Mouse (Mus musculus) frontal cortex, postnatal 36 days (tissue): ENCODE results near the gene Nceh1.
"Not testable (repeated sequence)": the region's sequence is repeated elsewhere in the genome, so short reads cannot be mapped to it uniquely, and the experiment has no call there.

ENCODE experiments used
- DNase-seq, 2 experiments: peaks; one replicate each; pipeline ENCODE4 v3.0.0; 2022; ENCODE audit warnings: low spot score in 2 of 2

Gene Nceh1

DNA sequence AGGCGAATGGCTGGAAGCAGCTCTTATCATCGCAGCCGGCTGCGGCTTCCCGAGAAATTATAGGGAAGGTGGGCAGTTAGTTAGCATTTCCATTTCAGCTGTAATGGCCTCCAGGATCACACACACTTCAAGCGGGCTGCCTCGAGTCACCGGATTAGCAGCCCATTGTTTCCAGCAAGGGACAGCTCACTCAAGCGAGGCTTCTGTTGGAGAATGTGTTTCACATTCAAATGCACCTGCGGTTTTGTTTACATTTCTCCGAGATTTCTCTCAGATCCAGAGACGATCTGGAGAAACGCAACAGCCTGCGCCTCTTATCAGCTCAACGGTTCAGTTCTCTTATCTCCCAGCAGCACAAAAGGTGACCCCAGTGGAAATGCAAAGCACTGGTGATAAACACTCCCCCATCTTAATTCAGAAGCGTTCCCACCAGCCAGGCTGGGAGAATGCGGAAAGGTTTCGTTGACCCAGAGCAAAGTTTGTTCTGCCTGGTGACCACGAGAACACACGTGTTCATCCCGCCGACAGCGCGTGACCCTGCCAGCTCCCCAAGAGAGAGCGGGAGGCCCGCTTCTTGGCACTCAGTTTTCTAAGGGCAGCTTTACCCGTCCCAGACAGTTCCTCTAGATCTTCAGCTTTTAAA is 100.4 kb downstream of the Nceh1 start:
- peak in 1 of 2 experiments; percentile 8 for DNase-seq

DNA sequence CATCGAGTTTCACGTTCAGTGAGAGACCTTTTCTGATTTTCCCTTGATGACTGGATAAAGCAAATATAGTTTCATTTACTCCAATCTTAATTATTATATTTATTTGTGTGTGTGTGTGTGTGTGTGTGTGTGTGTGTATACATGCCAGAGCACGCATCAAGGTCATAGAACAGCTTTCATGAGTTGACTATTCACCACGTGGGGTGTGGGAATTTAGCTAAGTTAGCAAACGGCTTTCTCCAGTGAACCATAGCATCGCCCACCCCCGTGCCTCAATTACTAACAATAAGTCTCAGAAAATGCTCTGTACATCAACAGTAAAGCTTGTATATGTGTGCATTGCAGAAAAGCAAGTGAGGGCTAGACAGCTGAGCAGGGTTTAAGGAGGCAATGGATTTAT is 101.0 kb downstream of the Nceh1 start:
- no peak for DNase-seq

DNA sequence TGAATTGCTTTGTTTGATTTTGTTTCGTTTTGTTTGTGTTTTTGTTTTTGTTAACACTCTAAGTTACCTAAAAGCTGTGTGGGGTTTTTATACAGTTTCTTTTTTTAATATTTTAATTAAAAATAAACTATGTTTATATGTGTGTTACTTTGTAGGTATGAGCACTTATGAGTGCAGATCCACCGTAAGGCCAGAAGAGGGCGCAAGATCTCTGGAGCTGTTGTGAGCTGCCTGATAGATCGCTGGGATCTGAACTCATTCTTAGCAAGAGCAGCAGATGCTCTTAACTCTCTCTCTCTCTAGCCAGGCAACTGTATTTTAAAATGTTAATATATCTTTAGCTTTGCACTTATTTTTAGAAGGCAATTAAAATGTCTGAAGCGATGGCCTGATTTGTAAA is 101.5 kb downstream of the Nceh1 start:
- no peak for DNase-seq

DNA sequence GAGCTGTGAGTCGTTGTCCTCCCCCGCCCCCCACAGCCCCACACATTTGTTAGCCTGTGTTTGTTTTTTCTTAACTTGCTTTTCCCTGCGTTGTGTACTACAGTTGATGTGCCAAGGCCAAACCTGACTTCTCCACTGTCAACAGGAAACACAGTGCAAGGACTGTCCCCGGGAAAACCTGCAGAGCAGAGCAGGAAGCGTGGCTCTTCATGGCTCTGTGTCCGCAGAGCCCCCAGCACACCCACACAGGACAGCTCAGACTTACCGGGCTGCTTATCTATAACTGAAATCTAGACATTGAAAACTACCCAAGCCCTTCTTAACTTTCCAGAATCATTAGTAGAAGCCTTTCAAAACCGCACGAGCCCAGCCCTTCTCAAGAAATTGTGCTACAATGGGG is 102.3 kb downstream of the Nceh1 start:
- DNase-seq, result no peak

DNA sequence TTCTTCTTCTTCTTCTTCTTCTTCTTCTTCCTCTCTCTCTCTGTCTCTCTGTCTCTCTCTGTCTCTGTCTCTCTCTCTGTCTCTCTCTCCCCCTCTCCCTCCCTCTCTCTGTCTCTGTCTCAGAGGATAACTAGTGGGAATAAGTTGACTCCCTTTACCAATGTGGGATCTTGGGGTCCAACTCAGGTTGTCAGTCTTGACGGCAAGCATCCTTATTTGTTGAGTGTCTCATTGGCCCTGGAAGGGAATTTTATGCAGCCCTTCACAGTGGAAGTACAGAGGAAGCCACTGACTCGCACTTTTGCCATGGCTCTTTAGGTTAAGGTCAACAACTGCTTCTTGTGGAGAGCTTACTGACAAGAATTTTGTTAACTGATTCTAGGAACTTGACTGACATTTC is 105.5 kb downstream of the Nceh1 start:
- DNase-seq, result no peak

DNA sequence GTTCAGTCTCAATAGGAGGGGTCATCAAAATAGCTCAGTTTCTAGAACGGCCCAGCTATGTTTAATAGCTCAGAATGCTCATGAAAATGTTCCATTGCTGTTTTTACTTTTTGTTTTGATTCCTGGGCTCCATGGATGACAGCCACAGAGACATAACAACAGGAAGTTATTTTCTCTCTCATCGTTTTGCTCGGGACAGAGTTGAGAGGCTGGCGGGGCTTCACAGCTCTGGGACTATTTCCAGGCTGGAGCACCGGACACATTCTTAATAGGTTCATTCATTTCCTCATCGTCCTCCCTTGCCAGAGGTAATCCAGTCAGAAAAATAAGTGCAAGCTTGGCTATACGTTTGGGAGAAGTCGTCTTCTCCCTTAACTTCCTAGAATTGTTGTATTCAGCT is 106.1 kb downstream of the Nceh1 start:
- DNase-seq, result no peak

DNA sequence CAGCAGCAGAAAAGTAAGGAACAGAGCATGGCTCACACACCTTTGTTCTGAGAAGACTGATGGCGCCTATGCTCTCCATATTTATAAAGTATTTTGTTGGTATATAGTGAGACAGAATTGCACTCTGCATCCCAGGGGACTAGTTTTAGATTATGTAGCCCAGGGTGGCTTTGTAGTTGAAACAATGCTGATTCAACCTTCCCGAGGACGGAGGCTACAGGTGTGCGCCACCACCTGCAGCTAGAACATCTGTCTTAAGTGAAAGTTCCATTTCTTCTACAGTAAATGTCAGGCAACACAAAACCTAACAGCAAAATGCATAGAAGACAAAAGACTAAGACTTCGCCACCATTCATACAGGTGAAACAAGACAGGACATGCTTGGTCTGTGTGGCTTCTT is 107.5 kb downstream of the Nceh1 start:
- DNase-seq, result no peak

DNA sequence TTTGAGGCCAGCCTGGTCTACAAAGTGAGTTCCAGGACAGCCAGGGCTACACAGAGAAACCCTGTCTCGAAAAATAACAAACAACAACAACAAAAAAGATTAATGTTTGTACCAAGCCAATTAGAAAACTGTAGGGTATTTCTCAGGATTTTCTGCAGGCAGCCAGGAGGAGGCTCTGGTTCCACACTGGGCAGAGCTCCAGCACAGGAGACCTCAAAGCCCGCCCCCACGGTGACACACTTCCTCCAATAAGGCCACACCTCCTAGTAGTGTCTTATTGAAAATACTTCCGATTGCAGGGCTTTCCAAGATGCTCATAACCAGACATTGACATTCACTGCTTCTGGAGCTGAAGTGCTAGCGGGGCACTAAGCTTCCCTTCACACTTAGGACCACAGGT is 108.2 kb downstream of the Nceh1 start:
- DNase-seq, result not testable (repeated sequence)

DNA sequence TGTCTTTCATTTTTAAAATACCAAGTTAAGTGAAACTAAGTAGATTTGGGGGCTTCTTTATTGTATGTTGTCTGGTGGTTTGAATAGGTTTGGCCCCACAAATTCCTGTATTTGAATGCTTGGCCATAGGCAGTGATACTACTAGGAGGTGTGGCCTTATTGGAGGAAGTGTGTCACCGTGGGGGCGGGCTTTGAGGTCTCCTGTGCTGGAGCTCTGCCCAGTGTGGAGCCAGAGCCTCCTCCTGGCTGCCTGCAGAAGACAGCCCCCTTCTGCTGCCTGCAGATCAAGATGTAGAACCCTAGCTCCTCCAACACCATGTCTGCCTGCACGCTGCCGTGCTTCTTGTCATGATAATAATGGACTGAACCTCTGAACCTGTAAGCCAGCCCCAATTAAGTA is 108.6 kb downstream of the Nceh1 start:
- DNase-seq, result not testable (repeated sequence)

DNA sequence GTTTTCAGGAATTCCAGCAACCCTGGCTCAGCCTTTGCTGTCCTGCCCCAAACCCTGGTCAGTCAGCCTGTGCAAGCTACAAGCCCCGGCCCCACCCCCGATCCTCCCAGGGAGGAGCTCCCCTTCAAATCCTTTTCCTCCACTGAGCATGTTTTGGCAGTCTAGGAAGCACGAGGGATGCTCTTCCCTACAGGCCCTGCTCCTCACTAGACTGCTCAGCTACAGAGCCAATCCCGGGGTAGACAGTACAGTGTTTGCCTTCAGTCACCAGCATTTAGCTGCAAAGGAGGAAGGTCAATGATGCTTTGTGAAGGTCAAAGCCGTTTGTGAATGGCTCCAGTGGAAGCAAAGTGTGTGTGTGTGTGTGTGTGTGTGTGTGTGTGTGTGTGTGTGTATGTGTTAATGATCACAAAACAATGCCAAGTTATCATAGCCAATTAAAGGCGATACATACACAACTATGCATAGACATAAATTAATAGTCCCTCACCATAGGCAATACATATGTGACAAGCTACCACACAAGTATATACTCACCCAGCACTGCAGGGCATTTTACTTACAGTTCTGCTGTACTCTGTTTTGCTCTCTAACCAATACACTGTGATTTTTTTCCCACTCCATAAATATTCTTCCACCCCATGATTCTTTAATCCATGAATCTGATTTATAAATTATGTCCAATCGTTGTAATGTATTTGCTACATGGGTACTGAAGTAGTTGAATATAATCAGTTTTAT is 111.0 kb downstream of the Nceh1 start:
- DNase-seq, result no peak

DNA sequence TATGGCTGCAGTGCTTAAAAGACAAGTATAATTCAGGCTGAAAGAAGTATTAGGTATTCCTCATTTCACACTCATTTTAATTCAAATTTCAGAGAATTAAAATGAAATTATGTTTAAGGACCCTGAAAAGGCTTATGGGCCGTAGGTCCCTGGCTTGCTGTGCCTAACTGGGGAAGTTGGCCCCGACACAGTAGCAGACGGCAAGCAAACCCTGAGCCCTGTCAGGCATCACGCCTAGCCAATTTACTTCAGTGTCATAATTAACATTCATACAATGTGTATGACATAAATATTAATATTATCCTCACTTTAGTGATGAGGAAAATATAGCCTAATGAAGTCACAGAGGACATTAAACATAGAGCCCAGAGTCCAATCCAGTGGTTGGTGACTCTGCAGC is 117.7 kb downstream of the Nceh1 start:
- no peak for DNase-seq

DNA sequence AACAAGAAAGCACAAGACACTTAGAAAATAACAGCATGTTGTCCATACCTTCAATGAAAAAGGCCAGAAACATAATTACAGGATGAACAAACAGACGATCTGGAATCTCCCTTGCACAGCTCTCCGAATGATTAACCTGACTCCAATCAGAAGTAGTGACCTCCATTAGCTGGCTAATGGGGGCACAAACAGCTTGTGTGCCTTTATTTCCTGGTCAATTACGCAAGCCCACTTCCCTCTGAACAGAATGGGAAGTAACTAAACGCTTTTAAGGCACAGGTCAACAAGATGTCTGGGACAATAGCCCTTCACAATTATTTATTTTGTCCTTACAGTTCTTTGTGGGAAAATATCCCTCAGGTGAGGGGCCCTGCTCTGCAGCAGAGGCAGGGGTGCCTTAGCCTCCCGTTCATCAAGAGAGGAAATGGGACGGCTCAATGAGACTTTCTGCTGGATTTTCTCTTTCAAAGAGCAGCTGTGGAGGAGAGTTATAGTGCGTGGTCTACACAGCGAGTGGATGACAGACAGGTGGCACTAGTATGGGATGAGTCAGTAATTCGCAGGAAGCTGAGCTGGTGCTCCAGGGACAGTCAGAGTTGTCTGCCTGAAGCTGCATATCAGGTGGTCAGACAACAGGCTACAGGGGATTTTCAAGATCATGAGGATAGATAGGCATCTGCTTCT is 119.7 kb downstream of the Nceh1 start:
- DNase-seq, result no peak

DNA sequence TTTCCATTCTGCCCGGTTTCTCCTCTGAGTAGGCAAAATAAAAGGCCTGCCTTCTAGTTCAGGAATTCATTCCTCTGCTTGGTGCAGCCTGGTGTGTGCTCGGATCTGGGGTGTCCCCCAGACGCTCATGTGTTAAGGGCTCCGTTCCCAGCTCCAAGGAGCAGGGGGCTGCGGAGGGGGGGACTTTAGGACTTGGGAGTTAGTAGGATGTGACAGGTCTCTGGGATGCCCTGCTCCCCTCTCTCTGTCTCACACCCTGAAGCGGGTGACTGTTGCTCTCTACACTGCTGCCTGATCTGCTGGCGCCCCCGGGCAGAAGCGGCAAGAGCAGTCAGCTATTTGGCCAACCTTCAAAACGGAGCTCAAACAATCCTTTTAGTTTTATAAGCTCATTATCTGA is 124.0 kb downstream of the Nceh1 start:
- DNase-seq, result no peak

DNA sequence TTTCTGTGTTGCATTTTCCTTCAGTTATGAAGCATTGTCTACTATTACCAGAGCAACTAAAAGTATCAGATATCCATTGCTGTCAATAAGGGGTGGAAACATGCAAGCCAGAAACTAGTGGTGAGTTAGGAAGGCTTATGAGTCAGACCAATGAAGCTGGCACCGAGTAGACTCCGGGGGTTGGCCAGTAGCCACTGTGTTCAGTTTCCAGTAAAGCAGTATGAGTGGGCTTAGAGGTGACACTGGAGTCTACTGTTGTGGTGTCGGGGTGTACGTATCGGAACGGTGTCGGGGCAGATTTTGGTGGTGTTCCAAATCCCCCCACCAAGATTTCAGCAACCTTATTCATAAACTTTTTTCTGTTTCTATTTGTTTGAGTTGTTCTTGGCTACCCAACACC is 128.2 kb downstream of the Nceh1 start:
- peak; percentile 12 to 15 for DNase-seq

DNA sequence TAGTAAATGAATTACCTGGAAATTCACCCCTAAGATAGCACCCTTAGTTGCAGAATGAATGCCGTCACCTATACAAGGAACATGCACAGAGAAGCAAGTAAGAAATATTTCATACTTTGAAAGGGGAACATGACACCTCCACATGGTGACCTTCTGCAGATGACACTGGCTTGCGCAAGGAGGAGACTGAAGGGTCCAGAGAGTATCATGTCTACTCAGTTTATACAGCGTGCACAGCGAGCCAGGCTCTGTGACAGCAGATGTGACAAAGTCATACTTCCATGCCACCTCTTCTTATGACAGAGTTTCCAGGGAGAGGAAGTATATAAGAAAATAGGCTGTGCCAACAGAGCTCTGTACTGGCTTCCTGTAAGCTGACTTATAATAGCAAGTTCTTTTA is 128.7 kb downstream of the Nceh1 start:
- DNase-seq, result no peak

DNA sequence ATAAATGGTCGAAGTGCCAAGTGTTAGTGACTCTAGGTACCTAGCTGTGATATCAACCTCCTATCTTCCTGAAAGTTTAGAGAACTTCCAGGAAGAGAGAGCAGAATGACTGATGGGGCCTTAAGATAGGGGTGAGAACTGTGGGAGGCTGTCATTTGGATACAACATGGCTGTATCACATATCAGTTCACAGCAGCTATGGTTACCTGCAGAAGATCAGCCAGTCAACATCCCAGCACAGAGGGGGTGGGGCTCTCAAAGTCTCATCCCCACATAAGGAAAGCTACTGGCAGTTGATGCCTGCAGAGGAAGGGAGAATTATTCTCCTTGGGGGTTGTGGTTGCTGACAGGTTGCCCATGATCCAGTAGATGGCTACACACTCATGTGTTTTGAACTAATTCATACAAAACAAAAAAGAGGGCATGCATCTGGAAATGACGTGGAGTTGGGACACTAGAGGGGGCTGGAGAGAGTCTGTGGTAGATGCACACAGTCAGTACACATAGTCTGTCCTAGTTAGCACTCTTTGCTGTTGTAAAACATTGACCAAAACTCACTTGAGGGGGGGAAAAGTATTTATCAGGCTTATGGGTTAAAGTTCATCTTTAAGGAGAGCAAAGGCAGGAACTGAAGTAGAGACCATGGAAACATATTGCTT is 131.9 kb downstream of the Nceh1 start:
- DNase-seq, result no peak

DNA sequence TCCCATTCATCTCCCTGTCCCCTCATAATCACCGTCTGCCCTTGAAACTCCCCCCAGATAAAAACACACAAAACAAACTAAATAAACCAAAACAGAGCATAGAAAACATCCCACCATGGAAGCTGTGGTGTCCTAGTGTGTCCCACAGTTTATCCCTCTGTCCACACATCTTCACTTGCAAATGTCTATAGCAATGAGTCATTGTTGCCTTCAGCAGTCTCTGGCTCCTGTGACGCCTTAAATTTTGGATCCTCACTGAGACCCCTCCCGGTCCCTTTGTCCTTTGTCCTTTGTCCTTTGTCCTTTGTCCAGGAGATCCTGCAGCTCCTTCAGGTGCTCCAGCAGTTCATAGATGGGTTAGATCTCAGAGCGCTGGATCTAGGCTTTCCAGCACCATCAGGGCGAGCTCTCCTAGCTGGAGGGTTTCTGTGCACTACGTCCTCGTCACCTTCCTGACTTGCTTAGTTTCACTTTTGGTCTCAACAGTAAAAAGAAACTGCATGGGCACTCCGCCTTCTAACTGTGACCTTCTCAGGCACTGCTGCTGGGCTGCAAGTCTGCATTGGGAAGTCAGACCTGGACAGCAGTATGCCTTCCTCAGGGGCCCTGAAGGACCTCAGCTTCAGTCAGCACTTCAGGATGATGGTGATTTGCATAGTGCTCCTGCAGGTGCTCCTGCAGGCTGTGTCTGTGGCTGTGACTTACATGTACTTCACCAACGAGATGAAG is 134.0 kb downstream of the Nceh1 start, which contains the start of gene Tnfsf10:
Tnfsf10 (plus strand) TSS at position 470 of the 729 bp plus-strand sequence.
- DNase-seq, result no peak

DNA sequence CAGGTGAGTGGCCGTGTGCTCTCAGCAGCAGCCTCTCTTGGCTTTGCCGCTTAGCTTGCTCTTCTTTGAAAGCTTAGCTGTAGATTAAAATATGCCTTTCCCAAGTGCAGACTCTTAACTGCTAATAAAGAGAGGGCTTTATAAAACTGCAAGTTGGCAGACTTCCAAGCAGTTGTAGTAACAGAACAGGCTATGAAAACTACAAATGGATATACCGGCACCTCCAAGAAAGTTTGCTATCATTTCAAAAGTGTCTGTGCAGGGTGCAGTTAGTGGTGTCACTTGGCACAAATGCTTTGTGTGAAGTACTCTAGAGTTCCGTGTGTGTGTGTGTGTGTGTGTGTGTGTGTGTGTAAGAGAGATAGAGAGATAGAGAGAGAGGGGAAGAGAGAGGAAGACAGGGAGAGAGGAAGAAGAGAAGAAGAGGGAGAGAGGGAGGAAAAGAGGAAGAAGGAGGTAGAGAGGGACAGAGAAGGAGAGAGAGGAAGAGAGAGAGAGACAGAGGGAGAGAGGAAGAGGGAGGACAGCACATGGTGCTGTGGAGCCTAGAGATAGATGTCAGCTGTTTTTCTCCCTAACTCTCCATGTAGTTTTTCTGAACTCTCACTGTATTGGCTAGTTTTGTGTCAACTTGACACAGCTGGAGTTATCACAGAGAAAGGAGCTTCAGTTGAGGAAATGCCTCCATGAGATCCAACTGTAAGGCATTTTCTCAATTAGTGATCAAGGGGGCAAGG is 134.7 kb downstream of the Nceh1 start:
- DNase-seq, result no peak

DNA sequence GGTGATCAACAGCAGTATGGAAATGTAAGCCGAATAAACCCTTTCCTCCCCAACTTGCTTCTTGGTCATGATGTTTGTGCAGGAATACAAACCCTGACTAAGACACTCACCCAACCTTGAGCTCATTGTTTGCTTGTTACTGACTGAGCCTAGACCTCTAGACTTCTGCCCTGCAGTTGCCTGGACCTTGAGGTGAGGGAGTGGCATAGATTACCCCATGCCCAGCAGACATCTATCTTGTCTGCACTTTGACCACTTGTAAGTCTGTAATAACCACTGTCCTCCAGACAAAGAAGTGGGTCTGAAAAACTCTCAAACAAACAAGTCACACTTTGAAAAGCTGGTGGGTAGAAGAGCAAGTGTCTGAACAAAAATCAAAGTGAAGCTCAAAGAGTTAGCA is 136.9 kb downstream of the Nceh1 start:
- DNase-seq, result no peak

DNA sequence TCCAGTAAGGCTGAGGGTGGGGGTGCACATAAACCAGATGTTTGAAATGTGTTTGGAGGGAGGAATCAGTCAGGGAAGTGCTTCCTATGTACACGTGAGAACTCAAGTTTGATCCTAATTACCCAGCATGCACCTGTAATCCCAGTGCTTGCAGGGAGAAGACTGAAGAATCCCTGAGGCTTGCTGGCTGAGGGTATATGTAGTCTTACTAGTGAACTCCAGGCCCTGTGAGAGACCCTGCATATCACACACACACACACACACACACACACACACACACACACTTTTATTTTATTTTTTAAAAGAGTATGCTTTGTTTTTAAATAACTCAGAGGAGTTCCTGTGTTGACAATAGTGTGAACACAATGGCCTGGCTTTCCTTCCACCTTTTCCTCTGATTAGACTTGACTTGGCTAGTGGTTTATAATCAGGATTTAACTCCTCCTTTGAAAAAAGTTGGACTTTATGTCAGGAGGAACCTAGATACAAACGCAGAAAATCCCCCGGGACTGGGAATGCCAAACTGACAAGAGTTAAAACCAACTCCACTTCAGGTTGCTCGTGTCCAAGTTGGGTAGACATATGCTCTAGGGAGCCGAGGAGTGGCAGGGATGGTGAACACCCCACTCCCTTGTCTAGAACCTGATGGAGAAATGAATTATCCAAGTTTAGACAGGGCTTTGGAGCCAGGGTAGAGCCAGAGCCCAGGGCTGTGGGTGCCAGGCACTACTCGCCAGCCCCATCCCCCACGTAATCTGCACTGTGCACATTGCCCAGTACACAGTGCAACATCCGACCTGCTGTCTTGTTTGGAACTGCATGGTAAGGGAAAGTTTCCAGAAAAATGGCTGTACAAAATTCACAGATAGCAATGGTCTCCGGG is 138.1 kb downstream of the Nceh1 start:
- DNase-seq, result no peak
